Mouse (Mus musculus): ENCODE data around the gene Alpk3. TPM values are rescaled to one million over a fixed set of nuclear protein-coding genes. Genes with fewer than 3 reads are reported as not detected.

Alpk3 gene
- polyA plus RNA-seq, 1 experiment from 2014 or later = 0.06 TPM

GRCm38 (mm10) chr7:81063332-81063731 is 5.9 kb downstream of the Alpk3 start:
- H3K9me3 ChIP-seq (ENCODE audit: control insufficient read depth, low read length) = no peaks in the 10 kb centered on the region
- no peak overlapping the region for H3K4me2 ChIP-seq (ENCODE audit: low read length)
- no peak overlapping the region for H3K4me3 ChIP-seq (replicated peaks; ENCODE audit: low read length)
- H3K27me3 ChIP-seq (replicated peaks; ENCODE audit: control insufficient read depth, insufficient read depth, low read length) = no peaks in the 10 kb centered on the region
- ATAC-seq = no peak
- H3K36me3 ChIP-seq (ENCODE audit: control insufficient read depth, insufficient read depth) = no peaks in the 10 kb centered on the region
- no peak overlapping the region for H3K27ac ChIP-seq (ENCODE audit: low read length)
- WGBS = 68% methylated on average over 9 of the region's 9 CpGs
- no peak overlapping the region for H3K9ac ChIP-seq (replicated peaks; ENCODE audit: low read depth, low read length)
- no peaks in the 10 kb centered on the region for H3K4me1 ChIP-seq (replicated peaks; ENCODE audit: control insufficient read depth, insufficient read depth, low read length)

- no peak overlapping the region for H3K4me2 ChIP-seq (ENCODE audit: low read length)
- no peak overlapping the region for H3K27ac ChIP-seq (ENCODE audit: low read length)
- H3K36me3 ChIP-seq (ENCODE audit: control insufficient read depth, insufficient read depth) = no peaks in the 10 kb centered on the region
- no peak for ATAC-seq
- no peak overlapping the region for H3K4me3 ChIP-seq (replicated peaks; ENCODE audit: low read length)
- 50% methylated on average over 6 of the region's 6 CpGs for WGBS
- no peaks in the 10 kb centered on the region for H3K27me3 ChIP-seq (replicated peaks; ENCODE audit: control insufficient read depth, insufficient read depth, low read length)
- H3K9me3 ChIP-seq (ENCODE audit: control insufficient read depth, low read length) = no peaks in the 10 kb centered on the region
- no peak overlapping the region for H3K9ac ChIP-seq (replicated peaks; ENCODE audit: low read depth, low read length)
- H3K4me1 ChIP-seq (replicated peaks; ENCODE audit: control insufficient read depth, insufficient read depth, low read length) = no peaks in the 10 kb centered on the region
Observed at GRCm38 (mm10) chr7:81066714-81067113, 9.3 kb downstream of the Alpk3 start.

- H3K9me3 ChIP-seq (ENCODE audit: control insufficient read depth, low read length) = no peaks in the 10 kb centered on the region
- no peak overlapping the region for H3K4me3 ChIP-seq (replicated peaks; ENCODE audit: low read length)
- WGBS = 65% methylated on average over 5 of the region's 5 CpGs
- no peak overlapping the region for H3K4me2 ChIP-seq (ENCODE audit: low read length)
- no peaks in the 10 kb centered on the region for H3K27me3 ChIP-seq (replicated peaks; ENCODE audit: control insufficient read depth, insufficient read depth, low read length)
- ATAC-seq = no peak
- no peak overlapping the region for H3K9ac ChIP-seq (replicated peaks; ENCODE audit: low read depth, low read length)
- no peaks in the 10 kb centered on the region for H3K36me3 ChIP-seq (ENCODE audit: control insufficient read depth, insufficient read depth)
- H3K4me1 ChIP-seq (replicated peaks; ENCODE audit: control insufficient read depth, insufficient read depth, low read length) = no peaks in the 10 kb centered on the region
- H3K27ac ChIP-seq (ENCODE audit: low read length) = no peak overlapping the region
Observed at GRCm38 (mm10) chr7:81072463-81072862, 15.1 kb downstream of the Alpk3 start.

GRCm38 (mm10) chr7:81073273-81073672 is 15.9 kb downstream of the Alpk3 start:
- Histone ChIP-seq H3K36me3 (ENCODE audit: control insufficient read depth, insufficient read depth) (no peaks in the 10 kb centered on the region), H3K4me2 (ENCODE audit: low read length) (no peak overlapping the region), H3K9me3 (ENCODE audit: control insufficient read depth, low read length) (no peaks in the 10 kb centered on the region), H3K4me1 (replicated peaks; ENCODE audit: control insufficient read depth, insufficient read depth, low read length) (no peaks in the 10 kb centered on the region), H3K27me3 (replicated peaks; ENCODE audit: control insufficient read depth, insufficient read depth, low read length) (no peaks in the 10 kb centered on the region), H3K9ac (replicated peaks; ENCODE audit: low read depth, low read length) (no peak overlapping the region), H3K27ac (ENCODE audit: low read length) (no peak overlapping the region), H3K4me3 (replicated peaks; ENCODE audit: low read length) (no peak overlapping the region)
- no peak for ATAC-seq
- 88% methylated on average over 5 of the region's 5 CpGs for WGBS

GRCm38 (mm10) chr7:81074546-81074945 is 17.1 kb downstream of the Alpk3 start:
- H3K4me3 ChIP-seq (replicated peaks; ENCODE audit: low read length) = no peak overlapping the region
- H3K27ac ChIP-seq (ENCODE audit: low read length) = no peak overlapping the region
- no peaks in the 10 kb centered on the region for H3K9me3 ChIP-seq (ENCODE audit: control insufficient read depth, low read length)
- WGBS = 84% methylated on average over 9 of the region's 9 CpGs
- ATAC-seq = no peak
- no peaks in the 10 kb centered on the region for H3K27me3 ChIP-seq (replicated peaks; ENCODE audit: control insufficient read depth, insufficient read depth, low read length)
- no peak overlapping the region for H3K9ac ChIP-seq (replicated peaks; ENCODE audit: low read depth, low read length)
- no peaks in the 10 kb centered on the region for H3K36me3 ChIP-seq (ENCODE audit: control insufficient read depth, insufficient read depth)
- no peak overlapping the region for H3K4me2 ChIP-seq (ENCODE audit: low read length)
- H3K4me1 ChIP-seq (replicated peaks; ENCODE audit: control insufficient read depth, insufficient read depth, low read length) = no peaks in the 10 kb centered on the region

GRCm38 (mm10) chr7:81075299-81075698 is 17.9 kb downstream of the Alpk3 start:
- H3K27me3 ChIP-seq (replicated peaks; ENCODE audit: control insufficient read depth, insufficient read depth, low read length) = no peaks in the 10 kb centered on the region
- H3K9me3 ChIP-seq (ENCODE audit: control insufficient read depth, low read length) = no peaks in the 10 kb centered on the region
- H3K4me2 ChIP-seq (ENCODE audit: low read length) = no peak overlapping the region
- 79% methylated on average over 7 of the region's 7 CpGs for WGBS
- H3K4me3 ChIP-seq (replicated peaks; ENCODE audit: low read length) = no peak overlapping the region
- no peak overlapping the region for H3K9ac ChIP-seq (replicated peaks; ENCODE audit: low read depth, low read length)
- no peak for ATAC-seq
- no peaks in the 10 kb centered on the region for H3K4me1 ChIP-seq (replicated peaks; ENCODE audit: control insufficient read depth, insufficient read depth, low read length)
- no peak overlapping the region for H3K27ac ChIP-seq (ENCODE audit: low read length)
- H3K36me3 ChIP-seq (ENCODE audit: control insufficient read depth, insufficient read depth) = no peaks in the 10 kb centered on the region

- H3K4me2 ChIP-seq (ENCODE audit: low read length) = no peak overlapping the region
- WGBS = 85% methylated on average over 5 of the region's 5 CpGs
Observed at GRCm38 (mm10) chr7:81075732-81076131, 18.3 kb downstream of the Alpk3 start.

GRCm38 (mm10) chr7:81077009-81077408 is 19.6 kb downstream of the Alpk3 start:
- Histone ChIP-seq H3K36me3 (ENCODE audit: control insufficient read depth, insufficient read depth) (no peaks in the 10 kb centered on the region), H3K9me3 (ENCODE audit: control insufficient read depth, low read length) (no peaks in the 10 kb centered on the region), H3K27ac (ENCODE audit: low read length) (no peak overlapping the region), H3K27me3 (replicated peaks; ENCODE audit: control insufficient read depth, insufficient read depth, low read length) (no peaks in the 10 kb centered on the region), H3K9ac (replicated peaks; ENCODE audit: low read depth, low read length) (no peak overlapping the region), H3K4me1 (replicated peaks; ENCODE audit: control insufficient read depth, insufficient read depth, low read length) (no peaks in the 10 kb centered on the region), H3K4me2 (ENCODE audit: low read length) (no peak overlapping the region), H3K4me3 (replicated peaks; ENCODE audit: low read length) (no peak overlapping the region)
- 70% methylated on average over 6 of the region's 6 CpGs for WGBS
- ATAC-seq = no peak

More at GRCm38 (mm10) chr7:81075732-81076131, 18.3 kb downstream of the Alpk3 start:
- Histone ChIP-seq H3K36me3 (ENCODE audit: control insufficient read depth, insufficient read depth) (no peaks in the 10 kb centered on the region), H3K27ac (ENCODE audit: low read length) (no peak overlapping the region), H3K4me3 (replicated peaks; ENCODE audit: low read length) (no peak overlapping the region), H3K9ac (replicated peaks; ENCODE audit: low read depth, low read length) (no peak overlapping the region), H3K4me1 (replicated peaks; ENCODE audit: control insufficient read depth, insufficient read depth, low read length) (no peaks in the 10 kb centered on the region), H3K27me3 (replicated peaks; ENCODE audit: control insufficient read depth, insufficient read depth, low read length) (no peaks in the 10 kb centered on the region), H3K9me3 (ENCODE audit: control insufficient read depth, low read length) (no peaks in the 10 kb centered on the region)
- ATAC-seq = no peak

- no peak for ATAC-seq
- H3K27me3 ChIP-seq (replicated peaks; ENCODE audit: control insufficient read depth, insufficient read depth, low read length) = no peaks in the 10 kb centered on the region
- no peak overlapping the region for H3K9ac ChIP-seq (replicated peaks; ENCODE audit: low read depth, low read length)
- 93% methylated on average over 6 of the region's 6 CpGs for WGBS
- H3K4me1 ChIP-seq (replicated peaks; ENCODE audit: control insufficient read depth, insufficient read depth, low read length) = no peaks in the 10 kb centered on the region
- no peak overlapping the region for H3K4me2 ChIP-seq (ENCODE audit: low read length)
- no peaks in the 10 kb centered on the region for H3K9me3 ChIP-seq (ENCODE audit: control insufficient read depth, low read length)
- H3K36me3 ChIP-seq (ENCODE audit: control insufficient read depth, insufficient read depth) = no peaks in the 10 kb centered on the region
- no peak overlapping the region for H3K4me3 ChIP-seq (replicated peaks; ENCODE audit: low read length)
- H3K27ac ChIP-seq (ENCODE audit: low read length) = no peak overlapping the region
Observed at GRCm38 (mm10) chr7:81078740-81079139, 21.3 kb downstream of the Alpk3 start.

GRCm38 (mm10) chr7:81093420-81093965 is 36.1 kb downstream of the Alpk3 start:
- H3K4me1 ChIP-seq (replicated peaks; ENCODE audit: control insufficient read depth, insufficient read depth, low read length) = no peaks in the 10 kb centered on the region
- no peak overlapping the region for H3K4me2 ChIP-seq (ENCODE audit: low read length)
- ATAC-seq = no peak
- no peaks in the 10 kb centered on the region for H3K27me3 ChIP-seq (replicated peaks; ENCODE audit: control insufficient read depth, insufficient read depth, low read length)
- H3K27ac ChIP-seq (ENCODE audit: low read length) = no peak overlapping the region
- 48% methylated on average over 18 of the region's 18 CpGs for WGBS
- no peaks in the 10 kb centered on the region for H3K9me3 ChIP-seq (ENCODE audit: control insufficient read depth, low read length)
- no peak overlapping the region for H3K4me3 ChIP-seq (replicated peaks; ENCODE audit: low read length)
- no peaks in the 10 kb centered on the region for H3K36me3 ChIP-seq (ENCODE audit: control insufficient read depth, insufficient read depth)
- H3K9ac ChIP-seq (replicated peaks; ENCODE audit: low read depth, low read length) = no peak overlapping the region

Data from forebrain, embryonic 16.5 days (tissue).